Mouse (Mus musculus): Measurements from ENCODE around the gene Emc9.

Gene Emc9

DNA sequence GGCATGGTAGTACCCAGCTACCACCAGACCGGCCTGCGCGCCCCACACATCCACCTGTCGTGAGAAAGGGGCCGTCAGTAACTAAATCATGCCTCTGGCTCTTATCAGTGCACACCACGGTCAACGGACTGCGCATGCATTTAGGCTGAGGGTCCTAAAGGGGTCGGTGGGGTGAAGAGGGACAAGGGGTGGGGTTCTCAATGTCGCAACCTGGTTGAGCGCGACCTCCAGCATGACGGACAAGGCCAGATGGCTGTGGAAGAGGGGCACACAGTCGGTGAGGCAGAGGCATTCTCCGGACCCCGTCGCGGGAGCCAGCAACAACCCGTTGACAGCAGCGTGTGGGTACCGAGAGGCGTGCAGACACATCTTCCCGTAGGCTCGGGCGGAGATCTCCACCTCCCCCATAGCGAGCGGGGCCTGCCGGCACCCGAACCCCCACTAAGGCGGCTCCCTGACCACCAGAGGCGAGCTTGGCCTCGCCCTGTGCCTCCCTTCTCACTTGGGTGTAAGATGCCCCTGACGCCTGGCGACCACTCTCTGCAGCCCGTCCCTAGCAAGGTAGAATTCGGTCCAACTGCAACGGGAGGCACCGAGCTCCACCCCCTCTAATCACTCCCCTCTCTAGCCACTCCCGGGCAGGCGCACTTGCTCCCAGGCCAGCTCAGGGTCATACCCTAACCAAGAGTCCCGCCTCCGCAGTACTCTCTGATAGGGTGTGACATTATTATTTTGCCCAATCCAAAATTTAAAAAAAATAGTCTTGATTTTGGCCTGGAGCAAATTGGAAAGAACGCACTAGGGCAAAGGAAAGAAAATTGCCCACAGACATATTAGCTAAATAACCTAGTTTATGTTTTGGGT, at the start of gene Emc9:
Gene Emc9, minus strand, starts transcription at position 601 of the 864 bp plus-strand sequence.
- no peak for DNase-seq (ENCODE audit: low read depth, low spot score)

DNA sequence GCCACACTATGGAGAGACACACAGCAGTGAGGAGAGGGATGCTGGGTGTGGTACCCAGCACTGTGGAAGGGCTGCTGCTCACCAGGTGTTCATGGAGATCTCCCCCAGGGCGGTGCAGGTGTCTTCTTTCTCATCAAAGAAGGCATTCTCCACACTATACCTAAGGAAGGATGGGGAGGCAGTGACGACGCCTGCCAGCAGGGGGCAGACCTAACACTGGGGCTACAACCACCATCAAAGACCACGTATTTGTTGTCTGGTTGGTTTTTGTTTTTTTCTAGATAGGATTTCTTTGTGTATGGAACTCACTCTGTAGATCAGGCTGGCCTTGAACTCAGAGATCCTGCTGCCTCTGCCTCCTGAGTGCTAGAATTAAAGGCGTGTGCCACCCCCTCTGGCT, 44.2 kb upstream of the Emc9 start:
- no peak for DNase-seq (ENCODE audit: low read depth, low spot score)

DNA sequence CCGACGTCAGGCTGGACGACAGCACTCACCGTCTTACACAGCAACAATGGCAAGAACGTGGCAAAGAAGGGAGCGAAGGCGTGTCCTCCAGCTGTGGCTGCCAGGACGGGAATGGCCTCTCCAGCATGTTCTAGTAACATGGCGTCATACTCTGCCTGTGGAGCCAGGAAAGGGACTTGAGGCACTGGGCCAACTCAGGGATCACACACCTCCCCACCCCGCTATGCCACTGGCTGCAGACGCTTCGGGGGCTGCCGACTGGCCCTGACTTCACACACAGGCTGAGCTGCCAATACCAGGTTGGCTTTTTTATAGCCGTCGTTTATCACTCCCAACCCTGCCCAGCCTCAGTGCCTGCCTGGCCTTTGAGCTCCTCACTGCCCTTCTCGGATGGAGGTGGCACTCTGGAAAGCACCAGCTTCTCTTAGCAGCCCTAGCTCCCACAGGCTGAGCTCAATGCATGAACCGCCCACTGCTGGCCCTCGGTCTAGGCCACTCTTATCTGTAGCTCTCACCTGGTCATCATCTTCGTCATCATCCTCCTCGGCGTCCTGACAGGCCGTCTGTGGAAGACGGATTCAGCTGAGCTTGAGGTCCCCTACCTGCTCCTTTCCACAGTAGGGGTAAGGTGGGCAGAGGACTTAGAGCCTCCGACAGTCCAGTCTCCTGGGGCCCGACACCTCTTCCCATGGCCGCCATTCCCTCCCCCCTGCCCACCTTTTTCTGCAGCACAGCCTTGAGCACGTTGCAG, 43.1 kb upstream of the Emc9 start:
- DNase-seq (ENCODE audit: low read depth, low spot score): no peak

DNA sequence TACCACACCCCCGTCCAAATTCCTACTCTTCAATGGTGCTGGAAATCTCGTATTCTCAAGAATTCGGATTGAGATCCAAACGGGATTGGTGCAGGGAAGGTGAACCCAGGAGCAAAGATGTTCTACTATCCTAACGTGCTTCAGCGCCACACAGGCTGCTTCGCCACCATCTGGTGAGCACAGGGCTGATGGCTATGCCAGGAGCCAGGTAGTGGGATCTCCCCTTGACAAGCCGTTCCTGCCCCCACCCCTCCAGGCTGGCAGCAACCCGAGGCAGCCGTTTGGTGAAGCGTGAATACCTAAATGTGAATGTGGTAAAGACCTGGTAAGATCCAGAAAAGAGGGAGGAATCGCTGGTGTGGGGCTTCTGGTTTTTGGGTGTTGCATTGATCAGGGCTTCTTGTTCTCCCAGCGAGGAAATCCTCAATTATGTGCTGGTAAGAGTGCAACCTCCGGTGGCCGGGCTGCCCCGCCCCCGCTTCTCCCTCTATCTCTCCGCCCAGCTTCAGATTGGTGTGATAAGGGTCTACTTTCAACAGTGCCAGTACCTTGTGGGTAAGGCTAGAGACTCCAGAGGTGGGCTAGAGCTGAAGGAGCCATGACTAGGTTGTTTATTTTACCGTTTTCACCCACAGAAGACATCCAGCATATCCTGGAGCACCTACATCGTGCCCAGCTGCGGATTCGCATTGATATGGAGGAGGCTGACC, 33.5 kb upstream of the Emc9 start:
- DNase-seq (ENCODE audit: low read depth, low spot score): no peak

DNA sequence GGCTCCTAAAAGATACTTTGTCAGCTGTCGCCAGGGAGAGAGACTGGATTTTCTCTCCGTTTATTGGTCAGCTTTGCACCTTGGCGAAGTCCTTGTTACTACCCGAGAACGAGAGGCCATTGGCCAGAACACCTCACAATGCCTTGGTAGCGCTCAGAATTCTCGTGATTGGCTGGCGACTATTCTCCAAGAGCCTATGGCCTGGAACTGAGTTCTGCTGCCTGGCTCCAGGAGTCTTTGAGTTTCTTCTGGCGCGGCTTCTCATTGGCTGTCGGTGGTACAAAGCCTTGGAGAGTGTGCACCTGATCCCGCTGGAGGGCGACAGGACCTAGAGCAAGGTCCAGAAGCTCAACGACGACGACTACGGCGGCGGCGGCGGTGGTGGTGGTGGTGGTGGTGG, 32.7 kb upstream of the Emc9 start, which contains the start of gene Rec8:
Gene Rec8, plus strand, starts transcription at position 216 of the 400 bp plus-strand sequence.
- no peak for DNase-seq (ENCODE audit: low read depth, low spot score)

DNA sequence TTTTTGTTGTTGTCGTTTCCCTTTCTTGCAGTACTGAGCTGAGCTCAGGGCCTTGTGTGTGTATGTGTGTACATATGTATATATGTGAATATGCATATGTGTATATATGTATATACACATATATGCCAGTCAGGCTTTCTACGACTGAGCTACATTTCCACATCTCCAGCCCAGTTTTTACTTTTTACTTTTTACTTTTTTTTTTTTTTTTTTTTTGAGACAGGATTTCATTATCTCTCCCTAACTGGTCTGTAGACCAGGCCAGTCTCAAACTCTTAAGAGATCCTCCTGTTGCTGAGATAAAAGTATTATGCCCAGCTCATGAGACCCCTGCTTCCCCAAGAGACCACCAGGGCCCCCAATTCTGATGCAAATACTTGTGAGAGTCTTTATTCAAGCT, 31.7 kb upstream of the Emc9 start:
- no peak for DNase-seq (ENCODE audit: low read depth, low spot score)

DNA sequence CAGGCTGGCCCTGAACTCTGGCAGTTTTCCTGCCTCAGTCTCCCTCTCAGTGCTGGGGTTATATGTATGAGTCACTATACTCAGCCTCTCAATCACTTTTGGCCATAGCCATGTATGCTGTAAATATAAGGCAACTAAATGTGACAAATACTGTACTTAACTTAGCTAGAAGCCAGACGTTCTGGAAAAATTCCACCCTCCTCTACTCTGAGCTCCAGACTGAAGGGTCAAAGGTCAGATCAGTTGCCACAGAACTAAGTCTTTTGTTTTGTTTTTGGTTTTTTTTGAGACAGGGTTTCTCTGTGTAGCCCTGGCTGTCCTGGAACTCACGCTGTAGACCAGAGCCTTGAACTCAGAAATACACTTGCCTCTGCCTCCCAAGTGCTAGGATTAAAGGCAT, 30.8 kb upstream of the Emc9 start:
- no peak for DNase-seq (ENCODE audit: low read depth, low spot score)

DNA sequence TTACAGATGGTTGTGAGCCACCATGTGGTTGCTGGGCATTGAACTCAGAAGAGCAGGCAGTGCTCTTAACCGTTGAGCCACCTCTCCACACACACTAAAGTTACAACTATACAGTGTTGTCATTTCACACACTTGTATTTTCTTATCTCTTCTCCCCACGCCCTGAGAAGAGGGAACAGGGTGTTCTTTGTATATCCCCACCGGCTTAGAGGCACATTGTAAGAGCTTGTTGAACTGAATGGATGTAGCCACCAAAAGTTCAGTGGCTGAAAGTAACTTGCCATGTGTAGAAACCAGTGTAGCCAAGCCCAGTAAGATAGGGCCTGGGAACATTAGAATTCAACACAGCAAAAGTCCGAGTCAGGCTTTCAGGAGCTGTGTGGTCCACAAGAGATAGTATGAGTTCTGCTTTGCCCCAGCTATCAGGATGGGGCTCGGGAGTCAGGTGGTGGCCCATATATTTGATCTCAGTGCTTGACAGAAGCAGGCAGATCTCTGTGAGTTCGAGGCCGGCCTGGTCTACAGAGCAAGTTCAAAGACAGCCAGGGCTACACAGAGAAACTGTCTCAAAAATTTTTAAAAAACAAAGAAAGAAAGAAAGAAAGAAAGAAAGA, 29.6 kb upstream of the Emc9 start:
- DNase-seq (ENCODE audit: low read depth, low spot score): no peak

DNA sequence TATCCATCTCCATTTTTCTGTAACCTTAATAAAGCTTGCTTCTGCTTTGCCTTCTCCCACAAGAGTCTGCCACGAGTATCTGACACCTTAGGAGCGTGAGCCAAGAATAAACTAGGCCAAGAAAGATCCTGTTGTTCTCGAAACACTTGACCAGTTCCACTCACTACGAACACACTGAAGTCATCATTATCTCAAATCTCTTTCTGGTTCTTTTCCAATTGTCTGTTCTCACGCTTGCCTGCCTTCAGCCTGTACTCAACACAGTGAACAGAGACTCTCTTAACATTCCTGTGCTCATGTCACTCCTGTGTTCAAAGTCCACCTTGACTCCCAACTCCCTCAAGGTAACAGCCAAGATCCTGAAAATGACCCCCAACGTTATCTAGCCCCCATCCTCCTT, 28.2 kb upstream of the Emc9 start:
- no peak for DNase-seq (ENCODE audit: low read depth, low spot score)

DNA sequence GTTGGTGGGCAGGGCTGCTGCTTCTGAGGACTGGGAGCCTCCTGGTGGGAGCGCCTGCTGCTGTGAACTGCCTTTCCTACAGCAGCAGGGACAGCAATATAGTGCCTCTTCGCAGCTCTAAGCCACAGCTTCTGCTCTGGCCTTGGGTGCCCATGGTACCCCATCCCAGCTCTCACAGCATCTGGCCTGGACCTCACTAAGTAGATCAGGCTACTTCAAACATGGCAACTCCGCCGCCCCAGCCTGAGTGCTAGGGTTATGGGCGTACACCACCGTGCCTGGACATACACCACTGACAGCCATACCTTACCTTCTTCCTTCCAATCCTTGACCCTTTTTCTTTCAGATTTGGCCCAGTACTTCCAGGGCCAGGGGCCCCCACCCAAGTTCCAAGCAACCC, 23.2 kb upstream of the Emc9 start:
- DNase-seq (ENCODE audit: low read depth, low spot score): no peak

DNA sequence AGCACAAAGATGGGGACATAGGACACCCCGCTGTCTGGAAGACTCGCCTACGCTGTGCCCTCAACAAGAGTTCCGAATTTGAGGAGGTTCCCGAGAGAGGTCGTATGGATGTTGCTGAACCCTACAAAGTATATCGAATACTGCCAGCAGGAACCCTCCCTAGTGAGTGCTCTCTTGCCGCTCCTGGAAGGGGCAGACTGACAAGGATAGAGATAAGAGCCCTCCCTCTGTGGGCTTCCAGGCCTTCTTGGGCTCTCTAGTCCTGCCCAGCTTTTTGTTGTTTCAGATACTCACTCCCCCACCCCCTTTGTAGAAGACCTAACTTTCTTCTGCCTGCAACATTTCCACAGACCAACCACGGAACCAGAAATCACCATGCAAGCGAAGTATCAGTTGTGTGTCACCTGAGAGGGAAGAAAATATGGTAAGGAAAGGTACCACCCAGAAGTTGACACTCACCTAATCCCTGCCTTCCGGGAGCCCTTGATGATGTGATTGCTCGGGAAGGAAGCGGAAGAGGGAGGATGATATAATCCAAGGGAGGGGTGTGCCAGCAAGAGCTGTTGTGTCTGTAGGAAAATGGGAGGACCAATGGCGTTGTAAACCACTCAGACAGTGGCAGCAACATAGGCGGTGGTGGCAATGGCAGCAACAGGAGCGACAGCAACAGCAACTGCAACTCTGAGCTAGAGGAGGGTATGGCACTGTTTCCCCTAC, 20.8 kb upstream of the Emc9 start:
- no peak for DNase-seq (ENCODE audit: low read depth, low spot score)

DNA sequence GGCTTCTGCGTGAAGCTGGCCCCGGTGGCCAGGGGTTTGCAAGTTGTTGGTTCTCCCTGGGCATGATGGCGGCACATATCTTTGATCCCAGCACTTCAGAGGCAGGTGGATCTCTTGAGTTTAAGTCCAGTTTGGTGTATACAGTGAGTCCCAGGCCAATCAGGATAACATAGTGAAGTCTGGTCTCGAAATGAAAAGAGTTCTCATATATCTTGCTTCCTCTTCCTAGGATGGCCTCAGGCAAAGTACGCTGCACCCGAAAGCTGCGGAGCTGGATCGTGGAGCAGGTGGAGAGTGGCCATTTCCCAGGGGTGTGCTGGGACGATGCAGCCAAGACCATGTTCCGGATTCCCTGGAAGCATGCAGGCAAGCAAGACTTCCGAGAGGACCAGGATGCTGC, 19.7 kb upstream of the Emc9 start:
- DNase-seq (ENCODE audit: low read depth, low spot score): no peak

DNA sequence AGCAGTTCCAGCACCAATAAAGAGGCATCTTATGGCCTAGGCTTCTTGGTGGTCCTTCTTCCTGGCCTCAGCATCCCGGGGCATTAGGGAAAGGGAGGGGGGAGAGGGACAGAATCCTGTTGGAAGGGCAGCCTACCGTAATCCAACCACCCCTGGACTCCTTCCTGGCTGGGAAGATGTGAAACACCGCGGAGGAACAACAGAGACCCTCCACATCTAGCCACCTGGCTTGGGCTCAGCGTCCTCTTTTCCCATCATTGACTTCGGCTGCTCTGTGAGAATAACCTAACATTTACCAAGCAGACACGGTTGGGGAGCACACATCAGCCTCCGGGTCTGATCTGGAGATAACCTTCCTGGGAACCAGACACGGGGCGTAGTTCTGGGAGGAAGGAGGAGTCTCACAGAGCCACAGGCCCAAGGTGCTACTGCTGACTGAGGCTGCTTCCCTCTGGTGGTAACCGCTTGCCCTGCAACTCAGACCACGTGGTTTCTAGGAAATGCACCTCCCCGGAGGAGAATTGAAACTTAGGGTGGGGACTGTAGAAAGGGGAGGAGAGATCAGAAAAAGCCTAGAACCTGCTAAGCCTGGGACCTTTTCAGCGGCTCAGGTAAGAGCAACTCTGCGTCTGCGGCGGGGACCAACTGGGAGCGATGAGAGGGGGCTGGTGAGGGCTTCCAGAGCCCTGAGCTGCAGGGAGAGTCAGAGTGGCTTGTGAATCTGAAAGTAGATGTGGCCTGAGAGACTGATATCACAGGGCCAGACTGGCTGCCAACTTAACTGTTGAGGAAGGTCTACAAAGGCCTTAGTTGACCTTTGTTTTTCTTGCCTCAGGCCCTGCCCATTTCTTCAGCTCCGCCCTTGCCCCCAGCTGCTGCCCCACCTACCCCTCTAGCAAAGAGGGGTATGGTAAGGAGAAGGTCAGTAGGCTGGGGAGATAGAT, 18.8 kb upstream of the Emc9 start:
- DNase-seq (ENCODE audit: low read depth, low spot score): peak; percentile 47

DNA sequence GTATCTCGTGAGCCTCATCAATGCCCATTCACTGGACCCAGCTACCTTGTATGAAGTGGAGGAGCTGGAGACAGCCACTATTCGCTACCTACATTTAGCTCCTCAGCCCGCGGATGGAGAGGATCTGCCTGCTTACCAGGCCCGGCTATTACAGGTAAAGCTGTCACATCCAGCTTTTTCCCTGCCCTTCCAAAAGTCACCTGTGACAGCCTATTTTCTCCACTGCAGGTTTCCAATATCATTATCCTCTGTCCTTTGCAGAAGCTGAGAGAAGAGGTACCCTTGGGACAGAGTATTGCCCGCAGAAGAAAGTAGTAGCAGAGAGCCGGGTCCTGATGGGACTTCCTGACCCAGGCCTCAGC, 18.1 kb upstream of the Emc9 start, which contains the start of gene Irf9:
Gene Irf9, plus strand, starts transcription at position 301 of the 362 bp plus-strand sequence.
- DNase-seq (ENCODE audit: low read depth, low spot score): no peak

DNA sequence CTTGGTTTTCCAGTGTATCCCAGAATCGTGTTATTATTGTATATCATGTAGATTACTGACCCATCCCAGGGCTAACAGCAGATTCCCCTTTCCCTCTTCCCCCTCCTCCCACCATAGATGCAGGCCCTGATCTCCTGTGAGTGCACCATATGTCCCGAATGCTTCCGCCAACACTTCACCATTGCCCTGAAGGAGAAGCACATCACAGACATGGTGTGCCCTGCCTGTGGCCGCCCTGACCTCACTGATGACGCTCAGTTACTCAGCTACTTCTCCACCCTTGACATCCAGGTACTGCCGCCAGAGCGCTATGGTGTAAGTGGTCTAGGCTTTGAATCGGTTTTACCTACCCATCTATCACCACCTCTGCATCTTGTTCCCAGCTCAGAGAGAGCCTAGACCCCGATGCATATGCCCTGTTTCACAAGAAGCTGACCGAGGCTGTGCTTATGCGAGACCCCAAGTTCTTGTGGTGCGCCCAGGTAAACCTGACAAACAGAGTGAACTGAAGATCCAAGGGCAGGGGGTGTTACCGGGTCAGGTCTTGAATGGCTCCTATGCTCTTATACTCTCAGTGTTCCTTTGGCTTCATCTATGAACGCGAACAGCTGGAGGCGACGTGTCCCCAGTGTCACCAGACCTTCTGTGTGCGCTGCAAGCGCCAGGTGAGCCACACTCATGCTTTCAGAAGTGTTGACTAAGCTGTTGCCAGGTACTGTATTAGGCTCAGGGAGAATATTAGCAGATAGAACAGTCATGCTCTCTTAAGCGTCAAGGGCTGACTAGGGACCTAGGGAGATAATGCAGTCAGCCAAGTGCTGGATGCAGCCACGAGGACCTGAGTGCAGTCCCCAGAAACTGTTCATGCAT, 13.7 kb upstream of the Emc9 start:
- DNase-seq (ENCODE audit: low read depth, low spot score): no peak

DNA sequence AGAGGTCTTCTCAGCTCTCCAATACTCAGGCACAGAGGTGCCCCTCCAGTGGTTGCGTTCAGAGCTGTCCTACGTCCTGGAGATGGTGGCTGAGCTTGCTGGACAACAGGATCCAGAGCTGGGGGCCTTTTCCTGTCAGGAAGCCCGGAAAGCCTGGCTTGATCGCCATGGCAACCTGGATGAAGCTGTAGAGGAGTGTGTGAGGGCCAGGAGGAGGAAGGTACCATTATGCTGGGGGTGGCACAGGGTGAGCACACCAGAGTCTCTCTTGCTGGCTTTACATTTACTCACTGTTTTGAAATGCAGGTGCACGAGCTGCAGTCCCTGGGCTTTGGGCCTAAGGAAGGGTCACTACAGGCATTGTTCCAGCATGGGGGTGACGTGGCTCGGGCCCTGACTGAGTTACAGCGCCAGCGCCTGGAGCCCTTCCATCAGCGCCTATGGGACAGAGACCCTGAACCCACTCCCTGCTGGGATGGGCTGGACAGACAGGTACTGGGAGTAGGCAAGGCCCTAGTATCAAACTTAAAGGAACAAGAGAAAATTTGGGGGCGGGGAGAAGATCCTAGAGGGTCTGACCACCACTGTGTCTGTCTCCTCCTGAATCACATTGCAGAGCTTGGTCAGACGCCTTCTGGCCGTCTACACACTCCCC, 11.1 kb upstream of the Emc9 start:
- DNase-seq (ENCODE audit: low read depth, low spot score): no peak

DNA sequence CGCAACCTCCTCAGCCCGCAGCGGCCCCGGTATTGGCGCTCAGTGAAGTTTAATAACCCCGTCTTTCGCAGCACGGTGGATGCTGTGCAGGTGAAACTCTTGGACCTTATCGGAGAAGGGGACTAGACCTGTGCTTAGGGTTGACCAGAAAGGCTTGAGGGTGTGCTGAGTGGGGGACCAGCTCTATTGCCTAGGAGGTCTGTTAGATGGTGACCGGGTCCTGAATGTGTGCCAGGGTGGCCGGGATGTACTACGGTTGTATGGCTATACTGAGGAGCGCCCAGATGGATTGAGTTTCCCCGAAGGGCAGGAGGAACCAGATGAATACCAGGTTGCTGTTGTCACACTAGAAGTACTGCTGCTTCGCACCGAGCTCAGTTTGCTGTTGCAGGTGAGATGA, 7.1 kb upstream of the Emc9 start:
- no peak for DNase-seq (ENCODE audit: low read depth, low spot score)

DNA sequence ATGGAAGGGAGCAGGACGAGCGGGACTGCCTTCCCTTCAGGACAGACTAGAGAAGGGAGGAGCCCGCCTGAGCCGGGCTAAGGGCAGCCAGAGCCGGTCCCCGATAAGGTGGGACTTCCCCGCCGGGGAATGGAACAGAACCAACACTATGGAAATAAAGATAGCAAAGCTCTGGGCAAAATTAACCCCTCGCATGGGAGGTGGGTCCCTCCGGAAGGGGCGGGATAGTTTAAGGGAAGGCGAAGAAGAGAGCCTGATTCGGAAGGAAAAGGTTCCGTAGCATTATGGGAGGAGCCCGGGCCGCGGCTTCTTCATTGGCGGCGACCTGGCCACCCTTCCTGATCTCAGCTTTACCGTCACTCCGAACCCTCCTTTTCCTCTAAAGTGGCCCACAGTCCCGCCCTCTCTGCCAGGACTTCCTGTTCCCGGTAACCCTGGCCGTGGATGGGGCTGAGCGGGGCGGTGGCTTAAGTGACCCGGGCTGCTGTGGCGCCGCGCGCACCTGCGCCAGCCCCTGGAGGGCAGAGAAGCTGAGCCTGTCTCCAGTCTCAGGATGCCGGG, 6.3 kb upstream of the Emc9 start, which contains the start of gene Rnf31:
Gene Rnf31, plus strand, starts transcription at position 378 of the 561 bp plus-strand sequence.
- peak; percentile 89 for DNase-seq (ENCODE audit: low read depth, low spot score)
